Mouse (Mus musculus) hindbrain, embryonic 13.5 days (tissue): ENCODE results near the gene Abcg4. TPM values are rescaled to one million over a fixed set of nuclear protein-coding genes. Genes with fewer than 3 reads are reported as not detected.
"Not testable (repeated sequence)": the region's sequence is repeated elsewhere in the genome, so short reads cannot be mapped to it uniquely, and the experiment has no call there.

ENCODE experiments used
- ATAC-seq: fragments of 200-750 bp; cut with Nextera tagmentation; 2 replicates; pipeline ENCODE4 v1.8.0; 2017; ENCODE audit warnings: moderate TSS enrichment; ENCODE audit not compliant: low FRiP score
- H3K27ac ChIP-seq: fragments of 300-500 bp; sonication (generic); 2 replicates; pipeline ENCODE4 v1.5.1; 2015; ENCODE audit warnings: inconsistent platforms, mild to moderate bottlenecking, moderate library complexity
- H3K27me3 ChIP-seq: fragments of 300-500 bp; sonication (generic); 2 replicates; pipeline ENCODE4 v1.6.1; 2015; ENCODE audit warnings: mild to moderate bottlenecking, inconsistent platforms
- H3K36me3 ChIP-seq: fragments of 300-500 bp; sonication (generic); 2 replicates; pipeline ENCODE4 v1.6.1; 2015; ENCODE audit warnings: mild to moderate bottlenecking, inconsistent platforms
- H3K4me1 ChIP-seq: fragments of 300-500 bp; sonication (generic); replicated peaks from 2 replicates; pipeline ENCODE4 v1.6.1; 2015; ENCODE audit warnings: inconsistent platforms
- H3K4me2 ChIP-seq: fragments of 300-500 bp; sonication (generic); 2 replicates; pipeline ENCODE4 v1.6.1; 2015; ENCODE audit warnings: inconsistent platforms, mild to moderate bottlenecking, moderate library complexity
- H3K4me3 ChIP-seq: fragments of 300-500 bp; sonication (generic); 2 replicates; pipeline ENCODE4 v1.5.1; 2015; ENCODE audit warnings: mild to moderate bottlenecking, inconsistent platforms
- H3K9ac ChIP-seq: fragments of 300-500 bp; sonication (generic); 2 replicates; pipeline ENCODE4 v1.6.1; 2015; ENCODE audit warnings: mild to moderate bottlenecking, inconsistent platforms
- H3K9me3 ChIP-seq: fragments of 300-500 bp; sonication (generic); 2 replicates; pipeline ENCODE4 v1.6.1; 2016; ENCODE audit warnings: inconsistent platforms
- WGBS: fragments of 180-500 bp; shearing (Covaris S2); methylation state at CpG from one replicate; pipeline ENCODE4 v1.1.7; 2015; 5-methylcytosine and 5-hydroxymethylcytosine counted together
- polyA plus RNA-seq: library from polyadenylated mRNA; unstranded; fragments of >200 nt; fragmentation: Nextera tagmentation; extraction: Ambion mirVana; gene quantifications from 2 replicates; pipeline ENCODE4 v1.2.1, GENCODE M21; 2015

Gene Abcg4
- polyA plus RNA-seq, result 18.0 and 20.1 TPM in 2 replicates

GRCm38 (mm10) chr9:44288076-44288958, at the start of gene Abcg4:
TSS of gene Abcg4 (minus strand) at chr9:44288615.
- Histone ChIP-seq H3K9ac (peak within 1 kb of the TSS; percentile 96), H3K4me2 (peak within 1 kb of the TSS; percentile 95), H3K4me1 (peaks cover 33% of the 10 kb centered on the region), H3K9me3 (no peaks in the 10 kb centered on the region), H3K36me3 (peaks cover 43% of the 10 kb centered on the region), H3K27ac (peak within 1 kb of the TSS; percentile 89), H3K27me3 (0 out of 2 replicates have a peak, but pooled peaks cover 3% of the 10 kb centered on the region), H3K4me3 (peak within 1 kb of the TSS; percentile 87)
- WGBS, result 2% methylated on average over 38 of the region's 38 CpGs
- peak; percentile 70 for ATAC-seq

DNA sequence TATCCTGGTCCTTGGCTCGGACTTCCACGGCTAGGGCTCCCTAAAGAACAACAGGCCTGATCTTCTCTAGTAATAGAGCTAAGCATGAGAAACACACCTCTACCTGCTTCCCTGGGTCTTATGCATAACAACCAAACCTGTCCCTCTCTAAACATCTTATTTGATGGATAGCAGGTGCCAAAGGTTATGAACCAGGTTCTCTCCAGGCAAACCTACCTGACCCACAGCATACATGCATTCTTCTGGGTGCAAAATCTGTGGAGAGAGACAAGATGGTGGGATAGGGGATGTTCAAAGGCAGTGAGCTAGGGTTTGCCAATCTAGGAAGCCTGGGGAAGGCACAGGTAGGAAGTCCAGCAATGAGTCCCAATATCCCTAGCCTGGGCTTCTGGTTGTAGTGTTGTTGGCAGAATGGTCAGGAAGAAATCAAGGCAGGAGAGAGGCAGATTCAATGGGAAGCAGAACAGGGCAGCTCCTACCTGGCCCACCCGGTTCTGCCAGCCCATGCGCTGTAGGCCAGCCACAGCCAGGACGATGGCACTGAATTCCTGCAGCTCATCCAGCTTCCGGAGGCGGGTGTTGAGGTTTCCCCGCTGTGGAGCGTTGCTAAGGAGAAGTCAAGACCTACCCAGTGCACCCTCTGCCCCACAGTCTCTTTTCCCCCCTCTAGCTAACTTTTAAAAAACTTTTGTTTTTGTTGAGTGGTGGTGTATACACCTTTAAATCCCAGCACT, 49.2 kb upstream of the Abcg4 start:
- peak overlapping the region; percentile 95 for H3K9ac ChIP-seq

DNA sequence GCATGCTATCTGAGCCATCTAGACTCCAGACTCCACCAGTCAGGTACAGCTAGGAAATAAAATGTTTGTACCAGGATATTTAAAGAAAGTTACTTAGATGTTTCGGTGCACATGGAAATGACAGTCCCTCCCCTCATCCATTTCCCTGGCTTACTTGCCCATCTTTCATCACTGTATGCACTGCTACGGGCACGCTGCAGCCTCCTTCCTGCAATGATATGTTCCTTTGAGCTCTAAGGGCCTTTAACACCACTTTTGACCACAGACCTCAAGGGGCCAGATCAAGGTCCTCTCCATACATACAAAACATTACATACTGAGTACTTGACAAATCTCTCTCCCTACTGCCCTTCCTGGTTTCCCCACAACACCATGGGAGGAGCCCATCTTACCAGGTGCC, 48.5 kb upstream of the Abcg4 start:
- peak overlapping the region; percentile 86 for H3K4me3 ChIP-seq
- no peak for ATAC-seq
- H3K4me1 ChIP-seq, result peaks cover 26% of the 10 kb centered on the region
- peaks cover 45% of the 10 kb centered on the region for H3K36me3 ChIP-seq
- H3K27me3 ChIP-seq, result no peaks in the 10 kb centered on the region
- 77% methylated on average over 3 of the region's 3 CpGs for WGBS
- no peaks in the 10 kb centered on the region for H3K9me3 ChIP-seq
- peak overlapping the region; percentile 93 for H3K4me2 ChIP-seq
- no peak overlapping the region for H3K27ac ChIP-seq
- peak overlapping the region; percentile 95 for H3K9ac ChIP-seq

More for the DNA sequence above, 49.2 kb upstream of the Abcg4 start:
- Histone ChIP-seq H3K4me1 (peaks cover 26% of the 10 kb centered on the region), H3K27ac (no peak overlapping the region), H3K4me3 (no peak overlapping the region; the same call in 1 of the 2 replicates), H3K9me3 (no peaks in the 10 kb centered on the region), H3K36me3 (peaks cover 39% of the 10 kb centered on the region), H3K4me2 (peak overlapping the region; percentile 93), H3K27me3 (no peaks in the 10 kb centered on the region)
- WGBS, result 63% methylated on average over 9 of the region's 9 CpGs
- no peak for ATAC-seq

GRCm38 (mm10) chr9:44336513-44336912, 48.1 kb upstream of the Abcg4 start:
- Histone ChIP-seq H3K9ac (peak overlapping the region; percentile 95), H3K36me3 (peaks cover 48% of the 10 kb centered on the region), H3K4me3 (peak overlapping the region; percentile 86), H3K4me2 (peak overlapping the region; percentile 93), H3K4me1 (peaks cover 26% of the 10 kb centered on the region)
- H3K9me3 ChIP-seq, H3K27me3 ChIP-seq, H3K27ac ChIP-seq, ATAC-seq: not testable (repeated sequence)
- WGBS, result 33% methylated on average over 4 of the region's 4 CpGs

- ATAC-seq, result no peak
Observed at GRCm38 (mm10) chr9:44336093-44336406, 47.6 kb upstream of the Abcg4 start.

GRCm38 (mm10) chr9:44335331-44336092, 47.1 kb upstream of the Abcg4 start:
- H3K36me3 ChIP-seq, result peaks cover 50% of the 10 kb centered on the region
- H3K4me1 ChIP-seq, result peaks cover 26% of the 10 kb centered on the region
- no peaks in the 10 kb centered on the region for H3K27me3 ChIP-seq
- H3K9ac ChIP-seq, result peak overlapping the region; percentile 95
- ATAC-seq, result no peak; the same call in 1 of the 2 replicates
- H3K4me3 ChIP-seq, result peak overlapping the region; percentile 86
- H3K27ac ChIP-seq, result peak overlapping the region; percentile 96
- peak overlapping the region; percentile 93 for H3K4me2 ChIP-seq
- no peaks in the 10 kb centered on the region for H3K9me3 ChIP-seq
- under 1% methylated on average over 50 of the region's 50 CpGs for WGBS

More at GRCm38 (mm10) chr9:44336093-44336406, 47.6 kb upstream of the Abcg4 start:
- 0% methylated on average over 5 of the region's 5 CpGs for WGBS
- Histone ChIP-seq H3K27ac (peak overlapping the region; percentile 96), H3K27me3 (no peaks in the 10 kb centered on the region), H3K9ac (peak overlapping the region; percentile 95), H3K9me3 (no peaks in the 10 kb centered on the region), H3K4me3 (peak overlapping the region; percentile 86), H3K36me3 (peaks cover 49% of the 10 kb centered on the region), H3K4me2 (peak overlapping the region; percentile 93), H3K4me1 (peaks cover 26% of the 10 kb centered on the region)

DNA sequence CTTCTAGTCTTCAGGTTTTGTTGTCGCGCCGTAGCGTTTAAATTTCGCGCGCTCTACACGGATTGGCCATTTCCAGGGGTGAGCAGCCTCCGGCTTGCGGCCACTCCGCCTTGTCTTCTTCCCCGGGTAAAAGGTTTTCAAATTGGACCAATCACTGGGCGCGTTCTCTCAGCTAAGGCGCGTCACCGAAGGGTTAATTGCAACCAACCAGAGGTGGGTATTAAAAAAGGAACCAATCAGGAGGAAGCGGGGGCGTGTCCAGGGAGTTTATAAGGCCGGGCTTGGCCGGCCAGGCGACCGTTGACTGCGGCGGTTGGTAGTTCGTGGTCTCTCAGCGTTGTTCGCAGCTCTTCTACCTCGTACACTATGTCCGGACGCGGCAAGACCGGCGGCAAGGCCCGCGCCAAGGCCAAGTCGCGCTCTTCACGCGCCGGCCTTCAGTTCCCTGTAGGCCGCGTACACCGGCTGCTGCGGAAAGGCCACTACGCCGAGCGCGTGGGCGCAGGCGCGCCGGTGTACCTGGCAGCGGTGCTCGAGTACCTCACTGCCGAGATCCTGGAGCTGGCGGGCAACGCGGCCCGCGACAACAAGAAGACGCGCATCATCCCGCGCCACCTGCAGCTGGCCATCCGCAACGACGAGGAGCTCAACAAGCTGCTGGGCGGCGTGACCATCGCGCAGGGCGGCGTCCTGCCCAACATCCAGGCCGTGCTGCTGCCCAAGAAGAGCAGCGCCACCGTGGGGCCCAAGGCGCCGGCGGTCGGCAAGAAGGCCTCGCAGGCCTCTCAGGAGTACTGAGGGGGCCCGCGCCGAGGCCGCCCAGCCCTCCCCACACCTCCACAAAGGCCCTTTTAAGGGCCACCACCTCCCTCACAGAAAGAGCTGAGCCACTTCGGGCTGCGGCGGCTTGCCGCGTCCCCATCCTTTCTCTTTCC, 46.2 kb upstream of the Abcg4 start, which contains the start of gene H2afx:
H2afx (plus strand) TSS at position 299 of the 935 bp plus-strand sequence.
- Histone ChIP-seq H3K27ac (peak within 1 kb of the TSS; percentile 96), H3K4me3 (peak within 1 kb of the TSS; percentile 86), H3K9me3 (no peaks in the 10 kb centered on the region), H3K36me3 (peaks cover 58% of the 10 kb centered on the region), H3K27me3 (no peaks in the 10 kb centered on the region), H3K9ac (peak within 1 kb of the TSS; percentile 95), H3K4me2 (peak within 1 kb of the TSS; percentile 93), H3K4me1 (peaks cover 26% of the 10 kb centered on the region)
- WGBS, result under 1% methylated on average over 91 of the region's 91 CpGs
- ATAC-seq, result peak; percentile 97

- no peaks in the 10 kb centered on the region for H3K9me3 ChIP-seq
- WGBS, result 97% methylated on average over 13 of the region's 13 CpGs
- no peaks in the 10 kb centered on the region for H3K27me3 ChIP-seq
- H3K4me3 ChIP-seq, result no peak overlapping the region
- H3K27ac ChIP-seq, result no peak overlapping the region
- H3K4me1 ChIP-seq, result peaks cover 26% of the 10 kb centered on the region
- ATAC-seq, result no peak
- H3K4me2 ChIP-seq, result no peak overlapping the region
- H3K36me3 ChIP-seq, result peaks cover 58% of the 10 kb centered on the region
- no peak overlapping the region for H3K9ac ChIP-seq
Observed at GRCm38 (mm10) chr9:44332918-44333638, 44.7 kb upstream of the Abcg4 start.

DNA sequence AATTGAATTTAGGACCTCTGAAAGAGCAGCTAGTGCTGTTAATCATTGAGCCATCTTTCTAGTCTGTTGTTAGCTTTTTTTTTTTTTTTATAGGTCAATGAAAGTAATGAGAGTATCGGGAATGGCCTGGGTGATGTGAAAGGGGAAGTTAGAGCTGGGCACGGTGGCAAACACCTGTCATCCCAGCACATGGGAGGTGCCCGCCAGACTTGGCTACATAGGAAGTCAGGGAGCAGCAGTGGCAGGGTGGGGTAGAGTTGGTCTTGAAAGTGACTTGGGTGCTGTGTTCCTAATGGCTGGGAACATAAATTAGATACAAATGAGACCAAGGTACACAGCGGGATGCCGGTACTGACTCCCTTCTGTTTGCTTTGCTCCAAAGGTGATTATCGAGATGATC, 42.3 kb upstream of the Abcg4 start:
- H3K4me3 ChIP-seq, result no peak overlapping the region
- WGBS, result 93% methylated on average over 6 of the region's 6 CpGs
- peaks cover 51% of the 10 kb centered on the region for H3K36me3 ChIP-seq
- no peaks in the 10 kb centered on the region for H3K27me3 ChIP-seq
- ATAC-seq, result no peak
- no peaks in the 10 kb centered on the region for H3K9me3 ChIP-seq
- H3K4me1 ChIP-seq, result peaks cover 16% of the 10 kb centered on the region
- no peak overlapping the region for H3K4me2 ChIP-seq
- no peak overlapping the region for H3K27ac ChIP-seq
- H3K9ac ChIP-seq, result no peak overlapping the region

GRCm38 (mm10) chr9:44327926-44328325, 39.5 kb upstream of the Abcg4 start:
- H3K27me3 ChIP-seq, result no peaks in the 10 kb centered on the region
- H3K27ac ChIP-seq, result no peak overlapping the region
- peak overlapping the region; percentile 88 for H3K4me2 ChIP-seq
- peaks cover 41% of the 10 kb centered on the region for H3K36me3 ChIP-seq
- H3K9me3 ChIP-seq, result no peaks in the 10 kb centered on the region
- H3K4me3 ChIP-seq, result peak overlapping the region; percentile 86
- H3K9ac ChIP-seq, result peak overlapping the region; percentile 92
- peaks cover 15% of the 10 kb centered on the region for H3K4me1 ChIP-seq
- WGBS, result 90% methylated on average over 5 of the region's 5 CpGs
- no peak for ATAC-seq
